Mouse (Mus musculus) limb, embryonic 13.5 days (tissue): ENCODE measurements around the gene Orc4. TPM values are rescaled to one million over a fixed set of nuclear protein-coding genes. Genes with fewer than 3 reads are reported as not detected.

Source experiments
- ATAC-seq: fragments of 200-750 bp; cut with Nextera tagmentation; 2 replicates; pipeline ENCODE4 v1.8.0; 2017; ENCODE audit warnings: low read depth, moderate number of reproducible peaks, moderate TSS enrichment; ENCODE audit not compliant: low FRiP score
- H3K27ac ChIP-seq: fragments of 300-500 bp; sonication (generic); 2 replicates; pipeline ENCODE4 v1.5.1; 2015; ENCODE audit warnings: inconsistent platforms, mild to moderate bottlenecking, moderate library complexity
- H3K27me3 ChIP-seq: fragments of 300-500 bp; sonication (generic); 2 replicates; pipeline ENCODE4 v1.6.1; 2015; ENCODE audit warnings: mild to moderate bottlenecking, inconsistent platforms
- H3K36me3 ChIP-seq: fragments of 300-500 bp; sonication (generic); 2 replicates; pipeline ENCODE4 v1.6.1; 2015; ENCODE audit warnings: inconsistent platforms, mild to moderate bottlenecking, moderate library complexity
- H3K4me1 ChIP-seq: fragments of 300-500 bp; sonication (generic); 2 replicates; pipeline ENCODE4 v1.6.1; 2015; ENCODE audit warnings: inconsistent platforms
- H3K4me2 ChIP-seq: fragments of 300-500 bp; sonication (generic); replicated peaks from 2 replicates; pipeline ENCODE4 v1.6.1; 2015; ENCODE audit warnings: inconsistent platforms, mild to moderate bottlenecking, moderate library complexity
- H3K4me3 ChIP-seq: fragments of 300-500 bp; sonication (generic); 2 replicates; pipeline ENCODE4 v1.5.1; 2015; ENCODE audit warnings: moderate library complexity, mild to moderate bottlenecking, inconsistent platforms
- H3K9ac ChIP-seq: fragments of 300-500 bp; sonication (generic); 2 replicates; pipeline ENCODE4 v1.6.1; 2015; ENCODE audit warnings: mild to moderate bottlenecking, inconsistent platforms
- H3K9me3 ChIP-seq: fragments of 300-500 bp; sonication (generic); 2 replicates; pipeline ENCODE4 v1.6.1; 2016; ENCODE audit warnings: inconsistent platforms
- WGBS: fragments of 180-500 bp; shearing (Covaris S2); methylation state at CpG from one replicate; pipeline ENCODE4 v1.1.7; 2015; 5-methylcytosine and 5-hydroxymethylcytosine counted together
- polyA plus RNA-seq: library from polyadenylated mRNA; unstranded; fragments of >200 nt; fragmentation: Nextera tagmentation; extraction: Ambion mirVana; gene quantifications from 2 replicates; pipeline ENCODE4 v1.2.1, GENCODE M21; 2015

Gene Orc4
- polyA plus RNA-seq: 111 and 120 TPM in 2 replicates

DNA sequence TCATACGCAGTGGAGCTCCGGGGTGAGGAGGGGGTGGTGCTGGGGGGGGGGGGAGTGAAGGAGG is at the start of gene Orc4:
Gene Orc4 (minus strand): TSS at position 26 of the 64 bp plus-strand sequence.
- peak within 1 kb of the TSS; percentile 90 for H3K4me3 ChIP-seq
- H3K27ac ChIP-seq: peak within 1 kb of the TSS; percentile 97
- ATAC-seq: no peak
- no peaks in the 10 kb centered on the region for H3K9me3 ChIP-seq
- H3K36me3 ChIP-seq: no peaks in the 10 kb centered on the region
- peak within 1 kb of the TSS; percentile 68 for H3K4me2 ChIP-seq
- no peaks in the 10 kb centered on the region for H3K27me3 ChIP-seq
- H3K9ac ChIP-seq: peak within 1 kb of the TSS; percentile 95
- H3K4me1 ChIP-seq: peaks cover 10% of the 10 kb centered on the region
- WGBS: 0% methylated on average over 2 of the region's 2 CpGs

DNA sequence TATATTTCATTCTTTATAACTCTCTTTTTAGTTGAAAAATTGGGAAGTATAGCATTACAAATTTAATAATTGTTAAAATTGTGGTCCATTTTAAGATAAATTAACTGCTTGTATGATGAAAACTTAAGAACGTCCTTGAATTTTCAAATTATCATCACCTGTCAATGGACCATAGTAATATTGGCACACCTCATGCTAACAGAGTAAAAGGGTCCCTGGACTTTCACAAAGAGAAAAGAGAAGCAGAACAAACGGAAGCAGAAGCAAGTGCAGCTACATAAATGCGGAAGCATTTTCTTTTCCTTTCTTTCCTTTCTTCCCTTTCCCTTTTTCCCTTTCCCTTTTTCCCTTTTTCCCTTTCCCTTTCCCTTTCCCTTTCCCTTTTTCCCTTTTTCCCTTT is 40.2 kb upstream of the Orc4 start:
- H3K4me3 ChIP-seq: no peak overlapping the region
- H3K4me1 ChIP-seq: no peaks in the 10 kb centered on the region
- H3K36me3 ChIP-seq: no peaks in the 10 kb centered on the region
- no peak overlapping the region for H3K9ac ChIP-seq
- no peak overlapping the region for H3K4me2 ChIP-seq
- H3K27ac ChIP-seq: no peak overlapping the region
- no peaks in the 10 kb centered on the region for H3K27me3 ChIP-seq
- no peak for ATAC-seq
- H3K9me3 ChIP-seq: no peaks in the 10 kb centered on the region
- 88% methylated on average over 3 of the region's 3 CpGs for WGBS

DNA sequence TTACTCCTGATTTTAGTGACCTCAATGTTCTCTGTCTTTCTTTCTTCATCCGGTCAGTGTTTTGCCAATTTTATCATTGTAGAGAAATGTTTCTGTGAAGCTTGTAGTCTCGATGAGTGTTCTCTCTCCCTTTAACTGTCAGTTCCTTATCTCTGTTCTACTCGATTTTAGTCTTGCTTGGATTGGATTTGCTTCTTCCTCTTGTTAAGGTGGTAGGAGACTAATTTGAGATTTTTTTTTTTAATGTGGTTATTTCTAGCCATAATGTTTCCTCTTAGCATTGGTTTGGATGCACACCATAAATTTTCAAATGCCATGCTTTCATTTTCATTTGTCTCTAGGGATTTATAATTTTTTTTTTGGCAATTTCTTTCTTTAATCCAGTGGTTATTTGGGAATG is 28.8 kb upstream of the Orc4 start:
- WGBS: 84% methylated on average over 3 of the region's 3 CpGs
- no peak for ATAC-seq
- H3K27ac ChIP-seq: no peak overlapping the region
- no peak overlapping the region for H3K4me3 ChIP-seq
- no peaks in the 10 kb centered on the region for H3K4me1 ChIP-seq
- no peaks in the 10 kb centered on the region; the same call in 1 of the 2 replicates for H3K36me3 ChIP-seq
- no peak overlapping the region for H3K4me2 ChIP-seq
- no peak overlapping the region for H3K9ac ChIP-seq
- H3K9me3 ChIP-seq: no peaks in the 10 kb centered on the region
- H3K27me3 ChIP-seq: no peaks in the 10 kb centered on the region

DNA sequence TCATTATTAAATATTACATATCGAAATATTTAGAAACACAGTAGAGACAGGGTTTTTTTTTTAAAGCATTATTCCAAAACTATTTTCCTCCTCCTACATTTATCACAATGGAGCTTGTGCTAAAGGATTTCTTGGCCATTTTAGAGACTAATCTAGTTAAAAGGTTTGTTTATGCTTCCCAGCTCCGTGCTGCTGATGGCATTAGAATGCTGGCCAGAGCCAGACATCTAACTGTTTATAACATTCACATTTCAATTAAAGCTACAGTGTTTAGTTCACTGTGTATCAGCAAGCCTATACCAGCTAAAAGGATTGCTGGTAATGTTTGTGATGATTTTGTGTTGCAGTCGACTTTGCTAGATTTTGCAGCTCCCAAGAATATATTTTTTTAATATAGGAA is 6.5 kb upstream of the Orc4 start:
- Histone ChIP-seq H3K4me2 (no peak overlapping the region), H3K9me3 (no peaks in the 10 kb centered on the region), H3K4me1 (peaks cover 2% of the 10 kb centered on the region; the same call in 1 of the 2 replicates), H3K9ac (no peak overlapping the region), H3K4me3 (no peak overlapping the region), H3K36me3 (no peaks in the 10 kb centered on the region), H3K27ac (no peak overlapping the region), H3K27me3 (no peaks in the 10 kb centered on the region)
- no peak for ATAC-seq
- 55% methylated on average over 3 of the region's 3 CpGs for WGBS

DNA sequence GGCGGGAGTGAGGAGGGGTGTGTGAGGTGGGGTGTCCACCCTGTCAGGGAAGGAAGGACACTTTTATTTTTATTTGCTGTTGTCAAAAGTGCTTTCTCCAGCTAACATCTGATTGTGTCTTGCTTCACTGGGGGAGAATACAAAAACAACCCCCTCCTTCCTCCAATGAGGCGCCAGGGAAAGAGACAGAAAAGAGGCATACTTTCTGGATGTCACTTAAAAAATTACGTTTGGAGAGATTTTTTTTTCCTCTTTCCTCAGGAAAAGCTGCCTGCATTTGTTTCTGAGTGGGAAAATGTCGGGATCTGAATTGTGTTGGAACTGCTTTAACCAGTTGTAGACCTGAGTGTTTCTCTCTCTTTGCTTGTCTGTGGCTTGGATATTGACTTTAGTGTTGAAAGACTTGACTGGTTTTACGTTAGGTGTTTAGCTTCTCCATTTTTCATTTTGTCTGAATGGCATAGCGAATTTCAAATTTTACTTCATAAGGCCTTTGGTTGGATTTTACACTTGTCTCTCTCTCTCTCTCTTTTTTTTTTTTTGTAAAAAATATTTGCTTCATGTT is 321 bp upstream of the Orc4 start:
- H3K36me3 ChIP-seq: no peaks in the 10 kb centered on the region
- 8% methylated on average over 6 of the region's 6 CpGs for WGBS
- H3K4me1 ChIP-seq: peaks cover 10% of the 10 kb centered on the region

DNA sequence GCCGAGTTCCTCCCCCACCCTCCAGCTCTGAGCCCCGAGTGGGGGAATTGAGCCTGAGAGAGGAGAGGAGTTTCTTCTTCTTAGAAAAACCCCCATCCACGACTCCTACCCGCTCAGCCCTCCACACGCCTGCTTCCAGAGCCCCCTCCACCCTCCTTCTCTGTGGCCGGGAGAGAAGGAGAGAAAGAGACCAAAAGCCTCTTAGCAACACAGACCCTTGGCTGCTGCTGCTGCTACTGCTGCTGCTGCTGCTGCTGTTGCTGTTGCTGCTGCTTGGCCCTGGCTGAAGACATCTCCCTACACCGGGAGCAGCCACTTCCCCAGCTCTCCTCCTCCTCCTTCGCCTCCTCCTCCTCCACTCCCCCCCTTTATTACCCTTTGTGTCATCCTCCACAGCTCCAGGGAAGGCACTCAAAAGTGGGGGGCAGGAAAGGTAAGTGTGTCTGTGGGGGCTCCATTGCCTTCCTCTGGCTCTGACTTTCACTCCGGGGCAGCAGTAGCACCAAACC is 280 bp downstream of the Orc4 start:
- H3K4me3 ChIP-seq: peak overlapping the region; percentile 90
- ATAC-seq: peak; percentile 58
- peak overlapping the region; percentile 68 for H3K4me2 ChIP-seq
- 1% methylated on average over 9 of the region's 9 CpGs for whole genome bisulfite sequencing
- H3K9me3 ChIP-seq: no peaks in the 10 kb centered on the region
- peaks cover 10% of the 10 kb centered on the region for H3K4me1 ChIP-seq
- H3K27ac ChIP-seq: peak overlapping the region; percentile 97
- peak overlapping the region; percentile 89 for H3K9ac ChIP-seq
- H3K36me3 ChIP-seq: no peaks in the 10 kb centered on the region
- H3K27me3 ChIP-seq: no peaks in the 10 kb centered on the region

More for the DNA sequence above, 321 bp upstream of the Orc4 start:
- Histone ChIP-seq H3K9me3 (no peaks in the 10 kb centered on the region), H3K27ac (peak overlapping the region; percentile 97), H3K27me3 (no peaks in the 10 kb centered on the region), H3K4me2 (peak overlapping the region; percentile 68), H3K4me3 (peak overlapping the region; percentile 90), H3K9ac (peak overlapping the region; percentile 89)
- ATAC-seq: no peak

DNA sequence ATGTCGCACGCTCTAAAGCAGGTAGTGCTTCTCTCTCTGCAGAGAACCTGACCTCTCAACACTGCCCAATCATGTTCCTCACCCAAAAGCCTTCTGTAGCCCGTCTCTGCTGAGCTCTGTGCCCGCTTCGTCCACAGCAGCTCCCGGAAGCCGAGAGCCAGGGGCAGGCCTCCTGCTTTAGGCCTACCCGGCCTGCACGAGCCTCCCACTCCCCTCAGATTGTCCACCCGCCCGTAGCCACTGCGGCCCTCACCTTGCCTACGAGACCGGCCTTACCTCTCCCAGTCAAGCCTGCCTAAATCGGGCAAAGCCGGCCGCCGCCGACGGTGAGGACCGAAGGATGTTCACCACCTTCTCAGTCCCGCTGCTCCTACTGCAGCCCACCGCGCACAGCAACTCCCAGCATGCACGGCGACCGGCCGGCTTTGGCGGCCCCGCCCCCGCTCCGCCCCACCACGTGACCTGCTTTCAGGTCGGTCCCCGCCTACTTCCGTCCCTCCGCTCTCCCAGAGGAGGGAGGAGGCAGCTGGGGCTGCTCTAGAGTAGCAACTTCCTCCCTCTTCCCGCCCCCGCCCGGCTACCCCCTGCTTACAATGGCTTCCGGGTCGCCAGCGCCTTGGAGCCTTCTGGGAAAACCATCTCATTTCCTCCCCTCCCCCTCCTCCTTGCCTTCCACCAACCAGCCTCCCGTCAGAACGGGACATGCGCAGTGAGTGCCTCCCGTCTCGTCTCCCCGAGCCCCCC is 1.1 kb downstream of the Orc4 start, which contains the start of gene Mbd5:
Gene Mbd5 (plus strand): TSS at position 668 of the 744 bp plus-strand sequence.
- peak; percentile 99 for ATAC-seq
- peaks cover 10% of the 10 kb centered on the region for H3K4me1 ChIP-seq
- under 1% methylated on average over 47 of the region's 49 CpGs for WGBS

DNA sequence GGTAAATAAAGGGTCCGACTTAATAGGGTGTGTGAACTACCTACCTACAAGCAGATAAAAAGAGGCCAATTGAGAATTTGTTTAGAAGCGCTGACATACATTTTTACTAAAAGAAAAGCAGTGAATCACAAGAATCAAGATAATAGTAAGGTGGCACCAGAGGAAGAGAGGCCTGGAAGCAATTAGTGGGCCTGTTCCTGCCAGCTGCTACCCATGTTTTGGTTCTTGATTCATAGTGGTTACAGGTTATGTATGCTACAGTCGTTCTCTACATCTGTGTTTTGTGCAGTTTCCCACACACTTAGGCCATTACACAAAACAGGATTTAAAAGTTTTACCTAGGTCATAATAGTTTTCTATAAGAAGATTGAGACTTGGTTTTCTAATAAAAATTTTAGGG is 2.3 kb downstream of the Orc4 start:
- H3K9ac ChIP-seq: peak overlapping the region; percentile 56
- 44% methylated on average over 3 of the region's 3 CpGs for WGBS

More for the DNA sequence above, 1.1 kb downstream of the Orc4 start, which contains the start of gene Mbd5:
- Histone ChIP-seq H3K27me3 (no peaks in the 10 kb centered on the region), H3K36me3 (no peaks in the 10 kb centered on the region), H3K4me3 (peak within 1 kb of the TSS; percentile 90), H3K4me2 (peak within 1 kb of the TSS; percentile 75), H3K9me3 (no peaks in the 10 kb centered on the region), H3K27ac (peak within 1 kb of the TSS; percentile 97), H3K9ac (peak within 1 kb of the TSS; percentile 95)

DNA sequence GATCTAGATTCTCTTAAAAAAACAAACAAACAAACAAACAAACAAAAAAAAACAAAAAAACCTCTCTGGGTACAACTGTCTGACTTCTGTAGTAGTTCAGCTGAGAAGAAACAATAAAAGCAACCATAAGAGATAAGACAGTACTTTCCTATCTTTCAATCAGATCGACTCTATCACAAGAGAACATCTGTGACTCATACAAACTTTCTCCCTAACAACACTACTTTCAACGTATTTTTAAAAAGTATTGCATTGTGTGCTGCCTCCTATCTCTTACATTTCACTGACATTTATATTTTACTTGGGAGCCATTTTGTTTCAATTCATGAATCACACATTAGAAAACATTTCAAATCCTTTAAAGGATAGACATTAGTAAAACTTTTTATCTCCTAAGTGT is 15.0 kb downstream of the Orc4 start:
- H3K9me3 ChIP-seq: no peaks in the 10 kb centered on the region
- H3K4me3 ChIP-seq: no peak overlapping the region
- H3K27ac ChIP-seq: no peak overlapping the region
- H3K27me3 ChIP-seq: no peaks in the 10 kb centered on the region
- no peaks in the 10 kb centered on the region for H3K4me1 ChIP-seq
- no peak overlapping the region for H3K4me2 ChIP-seq
- no peak overlapping the region for H3K9ac ChIP-seq
- H3K36me3 ChIP-seq: peaks cover 19% of the 10 kb centered on the region
- 90% methylated on average over 2 of the region's 2 CpGs for WGBS
- no peak for ATAC-seq

More for the DNA sequence above, 2.3 kb downstream of the Orc4 start:
- Histone ChIP-seq H3K9me3 (no peaks in the 10 kb centered on the region), H3K4me3 (peak overlapping the region; percentile 90), H3K4me2 (peak overlapping the region; percentile 75), H3K27ac (no peak overlapping the region), H3K4me1 (peaks cover 10% of the 10 kb centered on the region), H3K36me3 (no peaks in the 10 kb centered on the region), H3K27me3 (no peaks in the 10 kb centered on the region)
- ATAC-seq: no peak

DNA sequence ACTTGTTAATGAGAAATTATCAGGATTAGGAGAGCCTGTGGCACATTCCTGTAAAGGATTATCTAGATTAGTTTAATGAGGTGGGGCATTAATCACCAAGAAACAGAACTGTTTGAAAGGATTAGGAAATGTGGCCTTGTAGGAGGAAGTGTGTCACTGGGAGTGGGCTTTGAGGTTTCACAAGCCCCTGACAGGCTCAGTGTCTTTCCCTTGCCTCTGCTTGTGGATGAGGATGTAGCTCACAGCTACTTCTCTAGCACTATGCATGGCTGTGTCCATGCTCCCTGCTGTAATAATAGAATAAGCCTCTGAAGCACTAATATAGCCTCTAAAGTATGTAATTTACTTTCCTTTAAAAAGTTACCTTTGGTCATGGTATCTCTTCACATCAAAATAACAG is 34.2 kb downstream of the Orc4 start:
- Histone ChIP-seq H3K4me2 (no peak overlapping the region), H3K36me3 (peaks cover 50% of the 10 kb centered on the region), H3K9ac (no peak overlapping the region), H3K4me3 (no peak overlapping the region), H3K9me3 (no peaks in the 10 kb centered on the region), H3K4me1 (no peaks in the 10 kb centered on the region), H3K27me3 (no peaks in the 10 kb centered on the region), H3K27ac (no peak overlapping the region)
- no peak for ATAC-seq

DNA sequence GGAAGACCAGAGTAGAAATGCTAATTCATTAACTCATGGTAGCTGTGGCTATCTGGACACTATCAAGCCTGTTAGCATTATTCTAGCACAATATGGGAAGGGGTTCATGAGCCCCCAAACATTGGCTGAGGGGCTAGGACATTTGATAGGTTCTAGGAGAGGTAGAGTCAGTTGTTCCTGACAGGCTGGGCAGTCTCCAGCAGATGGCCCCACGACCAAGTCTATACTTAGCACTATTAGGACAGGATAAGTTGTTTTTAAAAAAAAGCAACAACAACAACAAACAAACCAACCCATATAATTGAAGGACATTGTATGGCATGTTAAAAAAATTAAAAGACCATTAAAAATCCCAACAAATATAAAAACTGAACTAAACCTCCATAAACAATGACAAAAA is 35.9 kb downstream of the Orc4 start:
- peaks cover 44% of the 10 kb centered on the region for H3K36me3 ChIP-seq
- H3K27ac ChIP-seq: no peak overlapping the region
- H3K4me3 ChIP-seq: no peak overlapping the region
- no peak overlapping the region for H3K4me2 ChIP-seq
- ATAC-seq: no peak
- H3K9me3 ChIP-seq: no peaks in the 10 kb centered on the region
- H3K27me3 ChIP-seq: no peaks in the 10 kb centered on the region
- H3K4me1 ChIP-seq: no peaks in the 10 kb centered on the region
- no peak overlapping the region for H3K9ac ChIP-seq
- 73% methylated on average over 1 of the region's 1 CpGs for WGBS

DNA sequence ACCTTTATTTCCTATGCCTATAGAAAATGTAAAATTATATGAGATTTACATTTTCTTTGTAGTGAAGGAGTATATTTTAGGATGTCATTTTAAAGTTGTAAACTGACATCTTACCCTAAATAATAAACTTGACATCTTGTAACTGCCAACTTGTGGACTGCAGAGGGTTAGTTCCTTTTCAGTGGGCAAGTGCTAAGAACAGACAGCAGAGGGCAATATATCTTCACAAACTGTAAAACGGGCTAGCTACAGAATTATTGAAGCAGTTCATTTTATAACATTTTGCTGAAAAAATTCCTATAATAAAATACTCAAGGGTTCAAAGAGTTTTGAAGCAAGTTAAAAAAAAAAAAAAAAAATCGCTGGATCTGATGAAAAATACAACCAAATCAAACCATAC is 41.2 kb downstream of the Orc4 start:
- ATAC-seq: no peak
- H3K36me3 ChIP-seq: peaks cover 34% of the 10 kb centered on the region
- WGBS: 57% methylated on average over 2 of the region's 2 CpGs
- no peak overlapping the region for H3K4me2 ChIP-seq
- no peak overlapping the region for H3K9ac ChIP-seq
- no peak overlapping the region for H3K27ac ChIP-seq
- H3K4me3 ChIP-seq: no peak overlapping the region
- H3K9me3 ChIP-seq: no peaks in the 10 kb centered on the region
- H3K27me3 ChIP-seq: no peaks in the 10 kb centered on the region
- H3K4me1 ChIP-seq: no peaks in the 10 kb centered on the region

DNA sequence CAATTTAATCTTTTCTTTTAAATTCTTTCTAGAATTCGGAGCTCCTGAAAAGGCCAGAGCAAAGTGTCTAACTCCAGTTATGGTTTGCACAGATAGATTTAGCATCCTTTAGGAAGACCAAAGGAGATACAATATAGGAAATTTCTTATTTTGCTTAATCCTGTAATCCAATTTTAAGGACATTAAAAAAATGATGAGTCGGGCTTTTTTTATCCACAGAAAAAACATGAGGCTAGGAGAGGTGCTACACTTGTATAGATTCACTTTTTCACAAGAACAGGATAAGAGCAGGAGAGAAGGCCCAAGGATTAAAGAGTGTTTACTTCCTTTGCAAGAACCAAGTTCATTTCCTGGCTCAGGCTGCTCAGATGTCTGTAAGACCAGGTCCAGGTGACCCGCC is 54.9 kb downstream of the Orc4 start:
- Histone ChIP-seq H3K36me3 (peaks cover 33% of the 10 kb centered on the region), H3K4me3 (no peak overlapping the region), H3K27me3 (no peaks in the 10 kb centered on the region), H3K4me1 (no peaks in the 10 kb centered on the region), H3K27ac (no peak overlapping the region), H3K4me2 (no peak overlapping the region), H3K9me3 (no peaks in the 10 kb centered on the region), H3K9ac (no peak overlapping the region)
- 89% methylated on average over 3 of the region's 3 CpGs for WGBS
- ATAC-seq: no peak
